Mouse (Mus musculus) kidney, adult 11 months (tissue): ENCODE results near the gene Ncoa1.
"Not testable (repeated sequence)": the region's sequence is repeated elsewhere in the genome, so short reads cannot be mapped to it uniquely, and the experiment has no call there.

Experiments
- DNase-seq: peaks from one replicate; pipeline ENCODE4 v3.0.0; 2022

Ncoa1 gene

GRCm38 (mm10) chr12:4392074-4392473 lies 84.9 kb downstream of the Ncoa1 start:
- no peak for DNase-seq

GRCm38 (mm10) chr12:4391256-4391655 lies 85.7 kb downstream of the Ncoa1 start:
- no peak for DNase-seq

GRCm38 (mm10) chr12:4390721-4391120 lies 86.3 kb downstream of the Ncoa1 start:
- no peak for DNase-seq

- DNase-seq: no peak
Observed at GRCm38 (mm10) chr12:4386077-4386719, 90.8 kb downstream of the Ncoa1 start.

GRCm38 (mm10) chr12:4383061-4383460 lies 93.9 kb downstream of the Ncoa1 start:
- DNase-seq: no peak

- DNase-seq: no peak
Observed at GRCm38 (mm10) chr12:4379298-4379957, 97.6 kb downstream of the Ncoa1 start.

- no peak for DNase-seq
Observed at GRCm38 (mm10) chr12:4376475-4376874, 100.5 kb downstream of the Ncoa1 start.

GRCm38 (mm10) chr12:4374816-4375493 lies 102.0 kb downstream of the Ncoa1 start:
- DNase-seq: no peak

- no peak for DNase-seq
Observed at GRCm38 (mm10) chr12:4371406-4371805, 105.6 kb downstream of the Ncoa1 start.

- no peak for DNase-seq
Observed at GRCm38 (mm10) chr12:4365951-4366350, 111.0 kb downstream of the Ncoa1 start.

GRCm38 (mm10) chr12:4359475-4359874 lies 117.5 kb downstream of the Ncoa1 start:
- no peak for DNase-seq

- not testable (repeated sequence) for DNase-seq
Observed at GRCm38 (mm10) chr12:4358653-4359052, 118.3 kb downstream of the Ncoa1 start.

GRCm38 (mm10) chr12:4358100-4358499 lies 118.9 kb downstream of the Ncoa1 start:
- no peak for DNase-seq

- no peak for DNase-seq
Observed at GRCm38 (mm10) chr12:4356834-4357445, 120.0 kb downstream of the Ncoa1 start.

GRCm38 (mm10) chr12:4355019-4355730 lies 121.8 kb downstream of the Ncoa1 start:
- no peak for DNase-seq

GRCm38 (mm10) chr12:4343216-4343615 lies 133.8 kb downstream of the Ncoa1 start:
- DNase-seq: no peak

- DNase-seq: no peak
Observed at GRCm38 (mm10) chr12:4342087-4342486, 134.9 kb downstream of the Ncoa1 start.

GRCm38 (mm10) chr12:4340325-4340924 lies 136.6 kb downstream of the Ncoa1 start:
- no peak for DNase-seq

GRCm38 (mm10) chr12:4323604-4324003 lies 153.4 kb downstream of the Ncoa1 start:
- DNase-seq: no peak

GRCm38 (mm10) chr12:4322227-4322626 lies 154.8 kb downstream of the Ncoa1 start:
- DNase-seq: no peak

GRCm38 (mm10) chr12:4313824-4314223 lies 163.2 kb downstream of the Ncoa1 start:
- no peak for DNase-seq

- no peak for DNase-seq
Observed at GRCm38 (mm10) chr12:4306712-4307313, 170.2 kb downstream of the Ncoa1 start.
